Mouse (Mus musculus) brain, adult 2 months (tissue): Measurements from ENCODE around the gene Pard6b.
A peak's percentile ranks its signal among the peaks of the same experiment; 100 is the strongest.

Source experiments
- DNase-seq: peaks from one replicate; pipeline ENCODE4 v3.0.0; 2011; ENCODE audit warnings: low read depth, low spot score

The Pard6b gene

DNA sequence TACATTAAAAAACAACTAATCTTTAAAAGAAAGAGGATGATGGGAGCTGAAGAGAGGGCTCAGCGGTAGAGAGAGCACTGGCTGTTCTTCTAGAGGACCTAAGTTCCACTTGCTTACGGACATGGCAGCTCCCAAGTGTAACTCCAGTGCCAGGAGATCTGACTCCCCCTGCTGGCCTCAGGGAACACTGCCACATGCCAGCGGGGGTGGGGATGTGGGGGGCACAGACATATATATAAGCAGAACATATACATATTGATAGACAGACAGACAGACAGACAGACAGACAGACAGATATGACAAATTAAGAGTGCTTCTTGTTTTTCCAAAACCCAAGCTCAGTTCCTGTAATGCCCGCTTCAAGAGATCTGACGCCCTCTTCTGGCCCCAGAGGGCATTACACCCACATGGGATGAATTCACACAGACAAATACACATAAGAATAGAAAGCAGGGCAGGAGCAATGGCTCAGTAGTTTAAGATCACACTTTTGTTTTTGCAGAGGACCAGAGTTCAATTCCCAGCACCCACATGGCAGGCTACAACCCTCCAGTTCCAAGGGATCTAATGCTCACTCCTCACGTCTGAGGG, 21.5 kb upstream of the Pard6b start:
- DNase-seq = no peak

DNA sequence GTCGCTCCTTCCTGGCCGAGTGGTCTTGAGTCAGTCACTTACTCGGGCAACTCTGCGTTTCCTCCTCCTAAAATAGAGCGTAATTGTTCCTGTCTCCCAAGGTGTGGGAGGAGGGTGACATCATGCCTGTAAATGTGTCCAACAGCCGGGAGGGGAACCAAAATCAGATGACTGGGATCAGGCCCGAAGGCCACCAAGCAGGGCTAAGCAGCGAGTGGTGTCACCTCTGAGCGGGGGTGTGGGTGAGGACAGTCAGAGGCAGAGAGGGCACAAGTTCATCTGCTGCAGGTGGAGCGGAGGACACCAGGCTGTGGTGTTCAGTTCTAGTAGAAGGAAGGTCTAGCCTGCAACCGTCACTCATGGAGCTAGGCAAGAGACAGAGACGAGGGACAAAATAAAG, 17.1 kb upstream of the Pard6b start:
- DNase-seq = no peak

DNA sequence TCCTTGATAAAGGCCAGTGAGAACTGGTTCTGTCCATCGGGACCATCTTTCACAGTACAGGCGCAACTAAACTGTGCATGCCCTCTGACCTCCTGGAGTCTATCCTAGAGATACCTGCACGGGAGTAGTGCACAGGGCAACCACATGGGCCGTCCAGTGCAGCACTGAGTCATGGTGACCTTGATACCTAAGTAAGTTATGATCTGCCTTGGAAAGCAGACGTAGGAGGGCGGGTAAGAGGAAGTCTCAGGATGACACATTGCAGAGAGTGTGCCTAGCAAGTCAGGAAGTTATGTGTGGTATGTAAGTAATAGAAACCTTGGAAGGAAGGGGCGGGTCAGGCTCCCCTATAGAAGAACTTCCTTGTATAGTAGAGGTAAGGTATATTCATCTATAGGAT, 15.3 kb upstream of the Pard6b start:
- DNase-seq = no peak

DNA sequence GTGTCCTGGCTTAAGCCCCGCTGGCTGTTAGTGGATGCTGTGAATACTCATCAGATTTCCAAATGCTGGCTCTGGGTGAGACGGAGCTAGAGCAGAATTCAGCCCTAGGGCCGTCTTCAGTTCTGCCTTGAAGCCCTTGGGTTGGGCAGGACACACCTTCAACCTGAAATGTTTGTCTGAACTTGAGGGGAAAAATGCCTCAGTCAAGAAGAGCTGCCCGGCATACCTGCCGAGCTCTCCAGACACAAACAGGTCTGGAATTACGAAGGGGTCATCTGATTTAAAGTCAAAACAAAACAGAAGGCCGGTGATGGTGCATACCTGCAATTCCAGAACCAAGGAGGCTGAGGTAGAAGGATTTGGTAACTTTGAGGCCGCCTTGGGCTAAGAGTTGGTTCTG, 14.0 kb upstream of the Pard6b start:
- DNase-seq = no peak

DNA sequence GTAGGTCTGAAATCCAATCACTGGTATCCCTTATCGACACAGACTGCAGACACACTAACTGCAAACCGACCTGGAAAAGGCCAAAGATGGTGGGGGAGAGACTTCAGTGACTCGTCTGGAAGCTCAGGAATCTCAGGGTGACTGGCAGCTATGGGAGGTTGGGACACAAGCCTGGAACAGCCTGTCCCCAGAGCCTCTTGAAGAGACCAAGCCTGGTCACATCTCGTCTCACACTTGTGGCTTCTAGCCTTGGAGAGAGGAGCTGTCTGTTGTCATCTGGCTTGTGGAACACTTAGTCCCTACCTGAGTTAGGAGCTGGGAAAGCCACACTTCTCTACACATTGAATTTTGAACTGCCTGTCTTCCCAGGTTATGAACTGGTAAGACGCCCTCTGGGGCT, 10.4 kb upstream of the Pard6b start:
- DNase-seq = no peak

DNA sequence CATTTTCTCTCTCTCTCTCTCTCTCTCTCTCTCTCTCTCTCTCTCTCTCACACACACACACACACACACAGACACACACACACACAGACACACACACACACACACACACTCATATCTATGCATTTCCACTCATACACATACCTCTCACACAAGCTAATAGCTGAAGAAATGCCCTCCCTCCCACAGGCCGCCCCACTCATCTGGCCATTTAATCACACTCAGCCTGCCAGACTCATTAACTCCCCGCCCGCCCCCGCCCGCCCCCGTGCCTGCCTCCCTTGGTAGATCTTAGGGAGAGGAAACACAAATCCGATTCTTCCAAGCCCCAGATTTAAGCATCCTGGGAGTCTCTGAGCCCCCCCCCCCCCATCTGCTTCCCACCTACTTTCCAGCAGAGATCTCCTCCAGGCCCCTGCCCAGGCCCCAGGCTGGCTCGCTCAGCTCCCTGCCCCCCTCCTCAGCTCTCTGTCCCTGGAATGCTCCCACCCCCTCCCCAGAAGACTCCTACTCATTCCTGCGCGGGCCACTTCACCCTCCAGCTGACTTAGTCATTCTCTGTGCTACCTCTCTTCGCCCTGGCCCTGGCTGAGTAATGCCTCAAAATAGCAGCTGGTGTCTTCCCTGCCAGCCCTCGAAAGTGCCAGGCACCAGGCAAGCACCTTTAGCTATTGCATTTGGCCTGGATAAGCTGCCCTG, 8.2 kb upstream of the Pard6b start:
- DNase-seq = peak; percentile 88

DNA sequence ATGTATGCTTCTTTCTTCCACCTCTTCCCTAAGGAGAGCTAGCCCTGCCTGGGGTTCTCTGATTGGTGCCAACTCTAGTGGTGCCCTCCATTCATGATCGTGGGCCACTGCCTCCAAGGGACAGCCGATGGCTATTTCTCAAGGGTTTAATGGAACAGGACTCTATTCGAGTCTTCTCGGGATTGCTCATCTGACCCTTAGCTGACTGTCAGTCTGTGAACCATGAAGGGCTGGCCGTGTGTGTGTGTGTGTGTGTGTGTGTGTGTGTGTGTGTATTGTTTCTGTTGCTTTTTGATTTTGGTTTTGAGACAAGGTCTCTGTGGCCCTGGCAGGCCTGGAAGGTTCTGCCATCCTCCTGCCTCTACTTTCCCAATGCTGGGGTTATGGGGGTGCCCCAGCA, 7.1 kb upstream of the Pard6b start:
- no peak for DNase-seq

DNA sequence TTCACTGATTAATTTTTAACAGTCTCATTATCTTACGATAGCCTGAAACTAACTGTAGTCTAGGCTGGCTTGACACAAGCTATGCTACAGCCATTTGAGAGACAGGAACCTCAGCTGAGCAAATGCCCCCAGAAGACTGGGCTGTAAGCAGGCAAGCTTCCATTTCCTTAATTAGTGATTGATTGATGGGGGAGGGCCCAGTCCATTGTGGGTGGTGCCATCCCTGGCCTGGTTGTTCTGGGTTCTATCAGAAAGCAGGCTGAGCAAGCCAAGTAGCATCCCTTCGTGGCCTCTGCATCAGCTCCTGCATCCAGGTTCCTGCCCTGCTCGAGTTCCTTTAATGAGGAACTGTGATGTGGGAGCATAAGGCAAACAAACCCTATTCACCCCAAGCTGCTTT, 6.3 kb upstream of the Pard6b start:
- DNase-seq = no peak

DNA sequence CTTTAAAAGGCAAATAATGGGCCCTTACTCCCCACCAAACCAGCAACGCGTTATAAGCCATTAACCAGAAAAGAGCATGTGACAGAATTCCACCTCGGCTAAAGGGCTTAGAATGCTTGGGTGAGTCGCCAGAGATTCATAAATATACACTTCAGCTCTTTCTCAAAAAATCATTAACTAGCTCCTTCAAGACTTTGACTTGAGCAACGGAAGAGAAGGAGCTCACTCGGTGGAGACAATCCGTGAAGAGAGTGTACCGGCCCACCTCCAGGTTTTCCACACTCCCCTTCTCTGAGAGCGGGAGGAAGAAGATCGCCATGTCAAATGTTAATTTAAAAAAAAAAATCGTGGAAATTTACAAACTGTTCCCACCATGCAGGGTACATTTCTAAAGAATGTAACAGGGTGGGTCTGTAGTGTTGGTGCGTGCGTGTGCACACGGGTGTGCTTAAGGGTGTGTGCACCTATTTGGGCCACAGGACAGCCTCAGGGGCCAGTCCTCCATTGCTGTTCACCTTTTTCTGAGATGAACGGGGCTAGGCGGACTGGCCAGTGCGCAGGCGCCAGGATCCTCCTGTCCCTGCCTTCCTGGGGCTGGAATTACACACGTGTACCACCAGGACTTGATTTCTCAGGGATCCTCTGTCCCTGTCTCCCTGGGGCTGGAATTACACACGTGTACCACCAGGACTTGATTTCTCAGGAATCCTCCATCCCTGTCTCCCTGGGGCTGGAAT, 3.8 kb upstream of the Pard6b start:
- DNase-seq = no peak

DNA sequence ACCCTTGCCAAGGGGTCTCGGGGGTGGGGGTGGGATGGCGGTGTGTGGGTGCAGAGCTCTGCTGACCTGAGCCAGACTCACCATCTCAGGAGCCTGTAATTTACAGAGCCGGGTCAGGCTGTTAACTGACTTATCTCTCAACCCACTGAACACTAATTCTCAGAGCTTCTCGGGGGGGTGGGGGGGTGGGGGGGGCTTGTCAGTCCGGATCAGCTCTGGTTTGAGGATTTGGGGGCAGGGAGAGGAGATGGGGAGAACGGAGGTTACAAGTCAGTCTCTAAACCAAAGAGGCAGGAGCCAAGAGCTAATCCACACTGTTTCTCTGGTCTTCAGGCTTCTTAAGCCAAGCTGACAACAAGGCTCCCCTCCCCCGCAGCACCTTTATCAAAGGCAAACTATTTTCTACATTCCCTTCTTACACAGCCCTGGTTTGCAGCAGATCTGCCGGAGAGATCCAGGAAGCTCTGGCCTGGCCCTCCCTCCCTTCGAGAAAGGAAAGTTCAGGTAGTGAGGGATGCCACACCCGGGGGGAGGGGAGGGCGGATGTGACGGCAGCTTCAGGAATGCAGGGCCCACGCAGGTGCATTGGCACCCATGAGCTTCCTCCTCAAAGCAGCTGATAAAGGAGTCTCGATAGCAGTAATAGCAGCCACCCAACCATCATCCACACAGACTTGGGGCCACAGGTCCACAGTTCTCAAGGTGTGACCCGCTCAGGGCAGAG, 2.5 kb upstream of the Pard6b start:
- peak; percentile 18 for DNase-seq

DNA sequence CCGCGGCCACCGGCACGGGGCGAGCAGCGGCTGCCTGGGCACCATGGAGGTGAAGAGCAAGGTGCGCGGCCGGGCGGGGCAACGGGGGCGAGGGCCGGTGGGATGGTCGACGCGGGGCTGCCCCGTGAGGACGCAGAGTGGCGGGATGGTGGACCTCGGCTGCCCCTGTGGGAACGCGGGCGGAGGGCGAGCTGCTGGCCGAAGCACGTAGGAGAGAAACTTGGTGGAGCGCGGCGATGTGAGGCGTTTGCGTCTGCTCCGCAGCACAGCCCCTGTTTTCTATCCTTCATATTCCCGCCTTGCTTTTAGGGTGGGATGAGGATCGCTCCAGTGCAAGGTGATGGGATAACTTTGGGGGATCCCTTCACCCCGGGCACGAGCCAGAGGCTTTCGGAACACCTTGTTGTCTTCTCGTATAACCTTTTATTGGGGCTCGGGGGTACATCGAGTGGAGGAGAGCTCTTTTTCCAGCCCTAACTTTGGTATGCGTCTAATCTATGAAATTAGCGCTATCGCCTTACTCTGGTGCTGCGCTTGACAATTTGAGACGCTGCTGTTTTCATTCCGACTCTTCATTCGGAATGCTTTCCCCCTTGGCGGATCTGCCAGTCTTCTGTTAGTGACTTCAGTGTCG, 612 bp downstream of the Pard6b start:
- DNase-seq = peak; percentile 30

DNA sequence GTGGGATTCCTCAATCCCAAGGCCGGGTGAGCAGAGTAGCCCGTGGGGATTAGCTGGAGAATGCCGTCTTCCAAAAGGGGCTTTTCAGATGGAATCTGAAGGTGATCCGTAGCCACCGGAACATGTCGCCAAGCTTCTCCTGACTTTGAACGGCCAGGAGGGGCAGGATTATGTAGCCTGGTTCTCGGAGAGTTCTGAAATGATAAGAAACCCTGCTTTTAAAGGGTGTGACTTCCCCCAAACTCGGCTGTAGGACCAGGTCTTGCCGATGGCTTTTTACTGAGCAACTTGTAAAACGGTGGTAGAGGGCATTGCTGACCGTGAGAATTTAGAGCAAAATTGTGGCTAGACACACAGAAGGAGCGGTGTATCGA, 1.1 kb downstream of the Pard6b start:
- DNase-seq = no peak

DNA sequence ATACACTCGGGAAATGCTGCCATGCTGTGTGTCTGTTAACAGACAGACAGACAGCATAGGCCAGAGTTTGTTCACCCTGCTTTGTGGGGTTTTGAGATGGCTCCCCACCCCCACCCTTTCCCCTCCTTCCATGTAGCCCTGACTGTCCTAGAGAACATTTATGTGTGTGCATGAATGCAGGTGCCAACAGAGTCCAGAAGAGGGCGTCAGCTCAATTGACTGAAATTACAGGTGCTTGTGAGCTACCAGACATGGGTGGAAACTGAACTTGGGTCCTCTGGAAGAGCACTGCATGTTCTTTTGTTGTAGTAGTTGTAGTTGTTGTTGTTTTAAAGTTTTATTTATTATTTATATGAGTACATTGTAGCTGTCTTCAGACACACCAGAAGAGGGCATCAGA, 2.8 kb downstream of the Pard6b start:
- no peak for DNase-seq

DNA sequence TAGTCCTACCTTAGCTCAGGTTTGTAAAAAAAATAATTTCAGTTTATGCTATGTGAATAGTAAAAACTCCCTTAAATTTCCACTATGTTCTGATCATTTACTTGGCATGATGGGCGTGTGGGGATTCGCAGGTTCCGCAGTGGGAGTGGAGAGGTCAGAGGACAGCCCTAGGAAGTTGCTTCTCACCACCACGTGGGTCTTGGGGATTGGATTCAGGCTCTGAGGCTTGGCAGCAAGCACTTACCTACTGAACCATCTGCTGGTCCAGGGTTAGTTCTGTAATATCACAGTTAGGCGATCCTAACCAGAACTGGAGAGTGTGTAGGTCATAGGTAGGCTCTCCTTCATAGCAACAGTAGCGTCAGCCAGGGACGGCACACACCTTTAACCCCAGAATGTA, 3.4 kb downstream of the Pard6b start:
- no peak for DNase-seq

DNA sequence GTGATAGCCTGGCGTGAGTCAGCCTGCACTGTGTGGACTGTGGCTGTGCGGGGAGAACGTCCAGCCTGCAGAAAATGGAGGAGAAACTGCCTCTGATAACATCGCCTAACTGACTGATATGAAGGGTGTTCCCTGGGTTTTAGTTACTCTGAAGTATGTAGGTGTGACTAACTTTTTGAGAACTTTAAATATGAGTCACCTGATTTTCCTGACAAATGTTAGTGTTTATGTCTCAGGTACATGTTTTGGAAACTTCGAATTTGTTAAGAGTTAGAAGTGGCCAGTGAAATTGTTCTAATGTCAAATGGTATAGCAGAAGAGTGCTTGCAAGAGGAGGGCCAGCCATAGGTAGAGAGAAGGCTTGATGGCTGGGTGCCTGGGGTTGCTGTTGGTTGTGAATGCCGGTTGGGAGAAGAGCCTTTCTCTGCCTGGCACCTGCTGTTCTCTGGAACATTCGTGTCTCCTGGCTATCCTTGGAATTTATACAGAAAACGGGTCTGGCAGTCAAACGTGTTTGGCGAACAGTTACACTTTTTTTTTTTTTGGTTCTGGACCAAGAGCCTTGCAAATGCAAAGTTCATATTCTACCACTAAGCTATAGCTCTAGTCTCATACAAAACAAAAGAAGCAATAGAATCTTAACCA, 4.9 kb downstream of the Pard6b start:
- DNase-seq = peak; percentile 38

DNA sequence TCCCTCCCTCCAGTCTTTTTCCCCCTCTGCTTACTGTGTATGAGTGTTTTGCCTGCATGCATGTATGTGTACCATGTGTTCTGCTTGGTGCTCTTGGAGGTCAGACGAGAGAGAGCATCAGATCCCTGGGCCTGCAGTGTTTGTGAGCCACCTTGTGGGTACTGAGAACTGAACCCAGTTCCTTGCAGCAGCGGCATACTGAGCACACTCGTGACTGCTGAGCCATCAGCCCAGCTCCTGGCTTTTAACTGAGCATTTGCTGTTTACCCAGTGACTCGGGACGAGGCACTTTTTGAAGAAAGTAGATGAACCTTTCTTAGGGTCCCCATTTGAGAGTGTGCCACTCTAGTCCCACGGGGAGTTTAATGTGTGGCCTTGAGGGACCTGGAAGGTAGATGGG, 5.5 kb downstream of the Pard6b start:
- no peak for DNase-seq

DNA sequence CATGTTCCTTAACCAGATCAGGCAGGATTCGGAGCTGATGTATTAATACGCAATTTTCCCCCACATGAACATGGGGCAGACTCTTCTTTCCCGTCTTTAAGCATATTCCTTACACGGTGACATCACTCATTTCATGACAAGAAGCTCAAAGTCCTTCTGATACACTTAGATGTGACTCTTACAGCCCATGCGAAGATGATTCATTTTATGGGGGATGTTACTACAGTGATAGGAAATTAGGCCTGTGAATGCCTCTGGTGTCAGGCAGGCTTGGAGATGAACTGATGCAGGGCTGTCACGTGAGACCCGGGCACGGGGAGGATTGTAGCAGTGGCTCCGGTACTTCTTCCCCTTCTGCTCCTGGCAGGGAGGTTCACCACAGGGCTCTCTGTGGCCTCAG, 6.0 kb downstream of the Pard6b start:
- peak; percentile 32 for DNase-seq

DNA sequence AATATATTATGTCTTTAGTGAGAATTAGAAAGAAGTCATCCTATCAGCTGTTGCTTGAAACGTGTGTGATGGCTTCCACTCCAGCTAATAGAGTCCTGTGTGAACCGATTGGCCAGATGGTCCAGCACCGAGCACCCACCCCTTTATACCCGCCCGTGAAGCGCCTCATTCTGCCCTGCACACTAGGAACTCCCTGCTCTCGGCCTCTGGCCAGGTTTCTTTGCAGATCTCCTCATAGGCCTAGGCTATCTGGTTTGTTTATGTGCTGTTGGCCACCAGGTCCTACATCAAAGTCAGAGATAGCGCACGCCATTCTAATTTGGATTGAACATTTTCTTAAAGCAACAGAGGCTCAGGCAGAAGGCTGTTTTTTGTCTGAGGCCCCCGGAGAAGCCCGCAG, 10.8 kb downstream of the Pard6b start:
- DNase-seq = no peak

DNA sequence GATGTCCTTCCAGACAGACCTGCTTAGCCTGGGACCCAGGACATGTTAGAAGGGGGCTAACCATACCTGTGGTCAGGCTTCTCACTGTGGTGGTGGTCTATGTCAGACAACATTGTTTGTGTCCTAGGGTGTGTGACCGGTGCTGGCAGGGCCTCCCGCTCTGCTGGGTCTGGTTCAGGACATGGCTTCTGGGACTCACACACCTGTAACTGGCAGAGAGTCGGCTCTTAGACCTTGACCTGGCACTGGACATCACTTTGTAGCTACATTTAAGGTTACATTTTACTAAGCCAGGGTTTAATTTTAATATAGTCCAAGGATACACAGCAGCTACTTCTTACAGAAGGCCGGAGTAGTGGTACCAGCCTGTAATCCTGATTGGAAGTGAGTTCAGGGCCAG, 12.3 kb downstream of the Pard6b start:
- DNase-seq = no peak

DNA sequence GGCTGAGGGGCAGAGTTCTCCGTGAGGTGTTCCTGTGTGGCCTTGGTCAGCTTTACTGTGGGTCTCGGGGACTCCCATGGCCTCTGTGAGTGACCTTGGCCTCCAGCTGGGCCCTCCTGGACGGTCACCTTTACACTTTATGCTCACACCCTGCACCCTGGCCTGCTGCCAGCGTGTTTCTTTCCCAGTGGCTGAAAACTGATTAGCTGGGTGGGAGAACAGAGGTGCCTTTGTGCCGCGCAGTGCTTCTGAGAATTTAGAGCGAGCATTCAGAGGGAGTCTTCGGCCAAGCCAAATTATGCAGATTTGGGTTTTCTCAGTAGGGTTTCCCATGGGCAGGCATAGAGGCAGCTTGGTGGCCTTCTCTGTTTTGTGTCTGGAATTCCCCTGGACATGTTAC, 14.3 kb downstream of the Pard6b start:
- peak; percentile 27 for DNase-seq

DNA sequence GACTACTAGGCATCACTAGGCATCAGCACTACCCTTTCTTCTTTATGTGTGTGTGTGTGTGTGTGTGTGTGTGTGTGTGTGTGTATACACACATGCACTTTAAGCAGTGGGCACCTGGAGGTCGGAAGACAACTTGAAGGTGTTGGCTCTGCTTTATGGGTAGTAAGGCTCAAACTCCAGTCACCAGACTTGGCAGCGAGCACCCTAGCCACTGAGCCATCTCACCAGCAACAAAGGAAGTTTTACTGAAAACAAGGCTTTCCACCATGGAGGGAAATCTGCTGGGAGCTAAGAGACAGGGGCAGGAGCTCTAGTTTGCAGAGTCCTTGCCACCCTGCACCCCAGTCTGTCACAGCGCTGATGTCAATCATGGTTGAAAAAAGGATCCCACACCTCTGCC, 15.7 kb downstream of the Pard6b start:
- no peak for DNase-seq

DNA sequence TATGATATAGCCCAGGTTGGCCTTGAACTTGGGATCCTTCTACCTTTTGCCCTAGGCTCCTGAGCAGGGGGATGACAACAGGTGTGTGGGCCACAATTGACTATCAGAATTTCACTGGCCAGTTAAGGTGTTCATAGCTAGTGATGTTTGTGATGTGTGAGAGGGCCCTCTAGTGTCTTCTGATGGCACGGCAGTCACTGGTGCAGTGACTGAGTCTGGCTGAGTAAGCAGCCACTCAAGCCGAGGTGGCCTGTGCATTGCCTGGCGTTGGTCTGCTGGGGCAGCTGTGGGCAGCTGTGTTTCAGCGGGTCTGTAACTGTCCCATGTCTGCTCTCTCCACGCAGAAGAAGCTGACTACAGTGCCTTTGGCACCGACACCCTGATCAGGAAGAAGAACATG, 17.2 kb downstream of the Pard6b start:
- peak; percentile 77 for DNase-seq
